Mouse (Mus musculus) C2C12 (cell line): ENCODE results near the gene Slc39a13.

Experiments used
- CTCF ChIP-seq: IDR thresholded peaks from one replicate; pipeline ENCODE4 v1.5.1; 2011; ENCODE audit not compliant: control insufficient read depth, insufficient read depth, insufficient read length
- MAX ChIP-seq: IDR thresholded peaks from one replicate; pipeline ENCODE4 v1.6.1; 2011; ENCODE audit warnings: mild to moderate bottlenecking, control low read depth
- MYOD1 ChIP-seq: IDR thresholded peaks from one replicate; pipeline ENCODE4 v1.6.1; 2011; ENCODE audit warnings: low read depth; ENCODE audit not compliant: control insufficient read depth, insufficient read length
- USF1 ChIP-seq: IDR thresholded peaks from one replicate; pipeline ENCODE4 v1.6.1; 2011; ENCODE audit warnings: low read depth, mild to moderate bottlenecking, control low read depth, moderate library complexity

GRCm38 (mm10) chr2:91077957-91078313, 7.7 kb upstream of the Slc39a13 start:
- TF ChIP-seq MAX (no peak), USF1 (no peak), CTCF (no peak), MYOD1 (no peak)
